Mouse (Mus musculus): ENCODE data around the gene 2900026A02Rik.

DNA sequence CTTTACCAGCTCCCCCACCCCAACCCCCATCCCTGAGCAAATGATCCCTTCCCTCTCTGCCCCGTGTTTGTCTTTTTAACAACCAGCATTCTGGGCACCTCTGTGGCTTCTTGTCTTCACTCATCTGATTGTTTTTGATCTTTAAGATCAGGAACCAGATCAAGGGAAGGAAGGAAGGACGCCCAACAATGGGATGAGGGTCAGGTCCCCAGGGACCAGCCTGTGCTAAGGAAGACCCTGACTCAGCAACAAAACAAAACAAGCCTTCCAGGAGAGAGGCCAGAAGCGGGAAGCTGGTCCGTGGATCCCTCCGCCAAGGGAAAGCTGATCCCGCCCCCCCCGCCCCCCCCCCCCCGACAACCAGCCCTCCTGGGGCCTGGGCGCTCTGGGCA, 41.6 kb downstream of the 2900026A02Rik start:
- TF ChIP-seq CTCF (IDR thresholded peaks at IDR 0.05; ENCODE audit: low read depth): no peak
- TF ChIP-seq EP300 (IDR thresholded peaks at IDR 0.05; ENCODE audit: low read depth): no peak
